Mouse (Mus musculus) hindlimb bud, embryonic 11.5 days (tissue): ENCODE measurements around the gene Cdkn3.
"Not testable (repeated sequence)": the region's sequence is repeated elsewhere in the genome, so short reads cannot be mapped to it uniquely, and the experiment has no call there.

Experiments used
- DNase-seq: peaks from one replicate; pipeline ENCODE4 v3.0.0-alpha.2; 2012; ENCODE audit warnings: low read depth, low spot score; ENCODE audit errors: extremely low spot score

Gene Cdkn3

GRCm38 (mm10) chr14:46782187-46782828, 22.0 kb downstream of the Cdkn3 start:
- DNase-seq = no peak

DNA sequence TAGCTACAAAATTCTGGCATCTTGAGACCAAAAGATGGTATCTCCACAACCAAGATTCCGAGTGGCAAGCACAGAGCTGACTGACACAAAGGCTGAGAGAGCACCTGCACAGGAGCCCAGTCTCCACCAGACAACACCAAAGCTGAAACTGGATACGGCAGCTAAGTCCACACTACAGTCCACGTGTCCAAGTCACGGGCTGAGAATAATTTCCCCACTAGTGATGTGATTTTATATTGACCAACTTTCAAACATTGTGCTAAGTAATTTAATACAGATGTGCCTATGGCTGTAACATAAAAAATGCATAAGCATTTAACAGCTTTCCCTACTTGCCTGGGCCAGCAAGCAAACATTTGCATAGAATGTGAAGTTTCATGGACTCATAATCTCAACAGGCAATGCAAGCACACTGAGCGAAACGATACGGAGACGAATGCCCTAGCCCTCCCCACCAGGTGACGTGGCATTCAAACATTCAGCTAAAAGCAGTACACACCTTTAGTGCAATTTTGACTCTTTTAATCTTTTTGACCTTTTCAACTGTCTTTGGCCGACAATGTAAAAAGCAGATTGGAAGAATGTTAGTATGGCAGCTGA, 23.1 kb downstream of the Cdkn3 start:
- no peak for DNase-seq

- DNase-seq = no peak
Measured at GRCm38 (mm10) chr14:46785247-46785646, 24.9 kb downstream of the Cdkn3 start.

DNA sequence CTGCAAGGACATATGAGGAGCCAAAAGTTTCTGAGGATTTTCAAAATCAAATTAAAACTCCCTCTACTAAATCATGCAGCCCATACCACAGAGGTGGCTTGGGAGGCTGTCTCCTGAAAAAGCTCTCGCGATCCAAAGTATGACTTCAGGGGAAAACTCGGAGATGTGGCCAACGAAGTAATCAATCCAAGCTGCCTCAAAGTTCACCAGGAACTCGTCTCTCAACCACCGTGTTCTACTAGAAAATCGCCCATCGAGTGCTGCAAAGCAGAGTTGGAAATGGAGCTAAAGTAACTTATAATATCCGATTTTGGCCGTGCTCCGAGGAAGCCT, 27.1 kb downstream of the Cdkn3 start:
- peak; percentile 18 for DNase-seq

GRCm38 (mm10) chr14:46787787-46788504, 27.6 kb downstream of the Cdkn3 start, which contains the start of gene Cnih1:
TSS of gene Cnih1 (minus strand) at chr14:46788411.
- peak; percentile 71 for DNase-seq

DNA sequence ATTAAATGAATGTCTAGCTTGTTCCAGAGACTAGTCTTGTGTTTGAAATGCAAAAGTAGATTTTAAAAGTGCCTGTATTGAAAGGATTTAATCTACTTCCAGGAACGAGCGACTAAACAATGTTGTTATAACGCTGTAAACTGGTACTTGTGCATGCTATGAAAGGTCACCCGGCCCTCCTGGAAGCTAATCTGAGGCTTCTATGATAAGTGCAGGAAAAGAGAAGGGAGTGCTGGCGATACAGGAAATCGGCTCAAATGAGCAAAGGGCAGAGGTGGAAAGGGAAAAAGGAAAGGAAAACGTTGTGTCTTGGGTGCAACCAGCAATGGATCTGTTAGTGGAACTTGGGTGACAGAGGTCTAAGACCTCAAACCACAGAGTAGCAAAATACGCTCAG, 28.2 kb downstream of the Cdkn3 start:
- no peak for DNase-seq

- no peak for DNase-seq
Measured at GRCm38 (mm10) chr14:46790303-46790702, 30.0 kb downstream of the Cdkn3 start.

- no peak for DNase-seq
Measured at GRCm38 (mm10) chr14:46790723-46791122, 30.4 kb downstream of the Cdkn3 start.

GRCm38 (mm10) chr14:46794157-46794556, 33.8 kb downstream of the Cdkn3 start:
- DNase-seq = no peak

GRCm38 (mm10) chr14:46800684-46801345, 40.5 kb downstream of the Cdkn3 start:
- no peak for DNase-seq

GRCm38 (mm10) chr14:46803259-46803658, 42.9 kb downstream of the Cdkn3 start:
- no peak for DNase-seq

DNA sequence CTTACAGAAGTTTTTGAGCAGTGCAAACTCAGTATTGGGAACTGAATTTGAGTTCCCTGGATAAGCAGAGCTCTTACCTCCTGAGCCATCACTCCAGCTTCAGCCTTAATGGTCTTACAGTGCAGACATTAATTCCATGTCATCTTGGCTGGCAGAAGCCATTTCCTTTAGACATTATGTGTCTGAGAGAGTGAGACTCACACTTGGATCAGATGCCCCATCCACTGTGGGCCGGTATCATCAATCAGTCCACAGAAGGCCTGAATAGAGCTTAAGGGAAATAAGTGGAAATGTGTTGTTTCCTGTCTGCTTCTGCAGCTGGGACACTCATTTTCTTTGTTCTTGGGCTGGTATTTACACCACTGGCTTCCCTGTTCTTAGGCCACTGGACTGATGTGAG, 43.5 kb downstream of the Cdkn3 start:
- DNase-seq = no peak

DNA sequence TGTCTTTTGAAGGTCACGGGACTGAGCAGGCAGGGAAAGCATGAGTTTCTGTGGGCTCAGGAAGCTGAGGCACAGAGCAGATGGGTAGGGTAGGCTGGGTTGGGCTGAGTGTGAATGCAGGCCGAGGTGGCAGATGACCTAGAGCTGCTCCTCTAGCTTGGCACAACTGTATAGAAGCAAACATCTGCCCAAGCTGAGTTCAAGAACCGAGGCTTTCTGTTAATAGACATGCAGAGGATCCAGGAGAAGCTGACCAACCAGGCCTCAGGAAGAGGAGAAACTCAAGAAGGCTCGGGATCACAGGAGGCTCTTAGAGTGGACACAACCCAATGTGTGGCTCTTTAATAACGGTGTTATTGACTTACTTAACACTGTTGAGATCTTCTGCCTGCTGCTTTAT, 45.8 kb downstream of the Cdkn3 start:
- no peak for DNase-seq

- DNase-seq = no peak
Measured at GRCm38 (mm10) chr14:46807927-46808326, 47.6 kb downstream of the Cdkn3 start.

DNA sequence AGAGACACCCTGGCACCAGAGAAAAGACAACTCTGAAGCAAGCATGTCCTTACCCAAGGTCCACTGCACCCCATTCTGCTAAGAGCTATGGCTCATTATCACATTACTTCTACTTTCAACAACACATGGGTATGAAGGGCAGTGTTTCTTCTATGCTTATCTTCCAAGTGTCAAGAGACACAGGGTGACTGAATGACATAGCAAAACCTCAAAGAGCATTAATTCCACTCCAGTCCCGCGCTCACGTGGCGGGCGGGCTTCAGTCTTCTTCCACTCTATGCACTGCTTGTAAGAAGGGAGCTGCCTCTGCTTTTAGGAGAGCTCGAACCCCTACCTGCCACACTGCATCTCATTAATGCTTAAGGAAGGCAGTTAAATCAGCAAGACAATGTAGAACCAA, 55.3 kb downstream of the Cdkn3 start:
- DNase-seq = no peak

- no peak for DNase-seq
Measured at GRCm38 (mm10) chr14:46816916-46817622, 56.7 kb downstream of the Cdkn3 start.

GRCm38 (mm10) chr14:46818743-46819142, 58.4 kb downstream of the Cdkn3 start:
- DNase-seq = no peak

DNA sequence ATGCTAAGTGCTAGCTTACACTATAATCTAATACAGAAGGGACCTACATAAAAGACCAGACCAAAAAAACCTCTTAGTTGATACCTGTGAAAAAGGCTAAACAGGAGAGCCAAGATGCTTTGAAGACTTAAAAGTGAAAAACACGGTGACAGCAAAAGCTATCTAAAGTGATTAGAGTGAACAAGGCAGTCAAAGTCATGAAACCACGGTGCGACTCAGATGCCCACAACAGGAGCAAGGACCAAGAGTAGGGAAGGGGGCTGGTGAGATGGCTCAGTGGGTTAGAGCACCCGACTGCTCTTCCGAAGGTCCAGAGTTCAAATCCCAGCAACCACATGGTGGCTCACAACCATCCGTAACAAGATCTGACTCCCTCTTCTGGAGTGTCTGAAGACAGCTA, 59.6 kb downstream of the Cdkn3 start:
- DNase-seq = not testable (repeated sequence)
